Mouse (Mus musculus): ENCODE measurements around the gene Zfp991.
"Not testable (repeated sequence)": the region's sequence is repeated elsewhere in the genome, so short reads cannot be mapped to it uniquely, and the experiment has no call there.

GRCm38 (mm10) chr4:147187283-147187965, 55.6 kb downstream of the Zfp991 start:
- TF ChIP-seq USF1 (IDR thresholded peaks at IDR 0.05; ENCODE audit: low read depth); MAX (IDR thresholded peaks at IDR 0.05); CTCF (IDR thresholded peaks at IDR 0.05; ENCODE audit: control insufficient read depth, insufficient read depth, insufficient read length); CEBPB (IDR thresholded peaks at IDR 0.05; ENCODE audit: low read depth); MYOG (IDR thresholded peaks at IDR 0.05; ENCODE audit: control insufficient read depth, extremely low read depth, insufficient read length): not testable (repeated sequence)
